Mouse (Mus musculus) layer of hippocampus, postnatal 36 days (tissue): ENCODE measurements around the gene Tnik. TPM values are rescaled to one million over a fixed set of nuclear protein-coding genes. Genes with fewer than 3 reads are reported as not detected.

Experiments used
- DNase-seq, 2 experiments: peaks; one replicate each; pipeline ENCODE4 v3.0.0; 2022
- total RNA-seq, 2 experiments: library from RNA; stranded (reverse); gene quantifications; 2 replicates each; pipeline ENCODE4 v1.2.3; 2021

The Tnik gene
- total RNA-seq, 2 experiments from 2014 or later = 197 to 209 TPM

DNA sequence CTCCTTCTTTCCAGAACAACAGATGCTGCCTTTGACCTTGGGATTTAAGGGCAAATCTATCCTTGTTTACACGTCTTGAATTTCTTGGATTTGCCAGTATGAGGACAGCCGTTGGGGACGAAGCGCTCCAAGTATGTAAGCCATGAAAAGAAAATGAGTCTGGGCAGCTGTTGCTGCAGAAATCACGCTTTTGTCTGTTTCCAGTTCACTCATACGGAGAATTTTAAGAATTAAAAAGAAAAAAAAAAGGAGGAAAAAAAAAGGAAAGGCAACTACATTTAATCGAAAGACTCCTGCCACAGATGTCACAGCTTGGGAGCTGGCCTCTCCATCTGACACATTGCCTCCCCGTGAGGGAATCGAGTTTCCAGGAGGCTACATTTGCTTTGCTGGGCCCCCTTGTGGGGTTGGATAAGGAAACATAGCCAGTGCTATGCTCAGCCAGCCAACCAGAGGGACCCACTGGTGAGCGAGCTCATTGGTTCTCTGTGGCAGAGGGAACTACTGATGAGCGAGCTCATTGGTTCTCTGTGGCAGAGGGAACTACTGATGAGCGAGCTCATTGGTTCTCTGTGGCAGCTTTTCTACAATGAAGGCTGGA, 145.9 kb downstream of the Tnik start:
- peak; percentile 65 to 68 for DNase-seq

DNA sequence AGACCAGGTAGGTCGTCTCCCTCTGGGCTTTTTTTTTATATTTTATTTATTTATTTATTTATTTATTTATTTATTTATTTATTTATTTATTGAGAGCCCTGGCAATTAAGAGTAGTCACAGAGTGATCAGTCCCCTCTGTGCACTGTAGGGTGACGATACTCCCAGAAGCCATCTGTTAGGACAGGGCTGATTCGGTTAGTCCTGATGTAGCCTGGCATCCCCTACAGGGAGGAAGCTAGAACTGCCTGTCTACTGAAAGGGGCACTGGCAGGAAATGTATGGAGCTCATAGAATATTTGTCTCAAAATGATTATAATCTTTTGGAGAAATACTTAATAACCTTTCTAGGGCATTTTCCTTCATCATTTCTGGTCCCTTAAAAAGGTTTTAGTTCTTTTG, 147.3 kb downstream of the Tnik start:
- no peak for DNase-seq

DNA sequence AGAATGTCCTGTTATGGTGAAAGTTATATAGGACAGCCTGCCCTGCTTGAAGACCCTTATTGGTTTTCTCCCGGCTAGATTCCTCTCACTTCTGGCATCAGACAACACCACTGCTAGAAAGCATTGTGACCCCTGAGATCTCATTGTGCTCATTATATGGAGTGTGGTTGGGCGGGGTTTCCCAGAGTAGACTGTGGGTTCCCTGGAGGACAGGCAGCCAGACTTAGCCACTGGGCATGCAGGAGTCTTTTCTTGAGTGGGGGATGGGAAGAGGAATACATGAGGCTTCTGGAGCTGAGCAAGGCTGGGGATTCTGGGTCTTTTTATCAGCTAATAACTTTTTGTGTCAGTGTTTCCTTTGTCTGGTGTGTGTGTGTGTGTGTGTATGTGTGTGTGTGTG, 153.0 kb downstream of the Tnik start:
- DNase-seq = no peak

DNA sequence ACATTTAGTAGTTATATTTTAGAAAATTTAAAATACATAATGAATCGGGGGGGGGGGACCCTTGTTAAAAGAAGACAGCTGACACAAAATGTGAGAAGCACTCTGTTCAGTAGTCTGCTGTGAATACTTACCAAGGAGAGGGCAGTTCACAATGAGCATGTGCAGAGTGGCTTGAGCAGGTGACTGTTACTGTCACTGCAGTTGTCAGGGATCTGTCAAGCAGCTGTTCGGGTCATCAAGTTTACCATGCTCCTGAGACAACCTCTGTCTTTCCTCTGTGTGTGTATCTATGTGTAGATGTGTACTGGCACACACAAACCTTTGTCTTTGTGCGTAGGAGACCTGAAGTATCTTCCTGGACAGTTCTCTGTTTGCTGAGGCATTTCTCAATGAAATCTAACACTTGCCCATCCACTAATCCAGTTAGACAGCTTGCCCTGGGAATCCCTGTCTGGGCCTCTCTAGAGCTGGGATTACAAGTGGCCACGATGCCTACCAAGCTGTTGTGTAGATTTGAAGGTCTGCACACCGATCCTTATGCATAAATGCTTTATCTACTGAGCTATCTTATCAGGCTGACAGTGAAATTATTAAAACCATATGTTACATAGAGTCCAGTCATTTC, 154.2 kb downstream of the Tnik start:
- DNase-seq = no peak

DNA sequence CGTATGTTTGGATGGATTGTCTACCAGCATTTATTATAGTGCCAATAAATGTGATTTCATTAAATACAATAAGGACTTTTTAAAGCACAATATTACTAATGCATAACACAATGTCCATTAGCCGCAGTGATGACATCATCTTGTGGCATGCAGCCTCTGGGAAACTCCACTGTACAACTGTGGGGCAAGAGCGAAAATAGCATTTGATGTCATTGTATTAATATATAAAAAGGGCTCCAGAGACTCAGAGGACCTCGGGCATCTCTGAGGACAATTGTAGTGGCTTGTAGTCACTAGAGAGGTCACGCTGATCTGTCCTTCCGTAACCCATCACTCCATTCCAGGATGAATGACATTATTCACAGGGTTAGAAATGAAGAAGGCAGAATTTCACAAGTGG, 157.2 kb downstream of the Tnik start:
- DNase-seq = no peak

DNA sequence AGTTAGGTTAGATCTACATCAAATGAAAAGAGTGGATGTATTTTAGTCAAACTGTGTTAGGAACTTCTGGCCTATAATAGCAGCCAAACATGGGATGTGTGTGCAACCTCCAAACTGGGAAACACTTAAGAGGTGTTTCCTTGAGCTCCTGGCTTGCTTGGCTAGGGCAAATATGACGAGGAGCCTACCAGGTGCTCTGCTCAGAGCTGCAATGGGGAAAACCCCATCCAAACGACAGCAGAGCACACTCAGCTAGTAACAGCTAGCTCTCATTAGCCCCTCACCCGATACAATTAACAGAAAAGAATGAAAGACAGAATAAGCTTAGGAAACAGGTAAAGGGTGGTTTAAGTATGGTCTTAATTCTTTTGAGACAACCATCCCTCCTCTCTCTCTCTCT, 157.7 kb downstream of the Tnik start:
- no peak for DNase-seq

DNA sequence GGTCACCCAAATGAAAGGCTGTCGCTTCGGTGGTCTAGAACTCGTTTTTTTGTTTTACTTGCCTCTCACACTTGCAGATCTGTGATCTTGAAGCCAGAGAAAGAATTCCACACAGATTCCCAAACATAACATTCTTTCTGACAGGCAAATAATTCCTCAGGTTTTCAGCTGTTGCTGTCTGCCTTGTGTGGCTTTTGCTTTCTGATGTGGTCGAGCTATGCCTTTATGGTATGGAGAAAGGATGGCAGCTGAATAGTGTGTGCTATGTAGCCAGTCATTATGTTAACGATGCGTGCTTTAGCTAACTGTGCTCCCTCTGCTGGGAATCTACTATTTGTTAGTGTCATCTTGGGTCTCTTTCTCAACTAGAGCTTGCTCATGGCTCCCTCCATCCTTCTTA, 158.8 kb downstream of the Tnik start:
- no peak for DNase-seq

DNA sequence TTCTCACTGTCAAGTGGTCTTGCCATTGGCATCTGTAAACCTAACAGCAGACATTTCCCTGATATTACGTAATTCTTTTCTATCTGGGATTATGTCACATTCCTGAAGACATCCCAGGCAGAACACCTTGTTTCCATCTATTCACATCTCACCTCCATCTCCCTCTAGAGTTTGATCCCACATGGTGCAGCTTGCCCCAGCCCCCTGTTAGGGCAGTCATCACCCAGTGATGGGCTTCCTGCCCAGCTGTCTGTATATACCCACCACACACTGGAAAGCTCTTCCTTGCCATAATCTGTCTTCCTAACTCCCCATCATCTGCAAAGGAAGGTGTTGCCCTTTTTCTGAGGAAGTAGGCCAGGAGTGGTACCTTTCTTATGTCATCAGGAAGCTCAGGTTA, 159.2 kb downstream of the Tnik start:
- no peak for DNase-seq

DNA sequence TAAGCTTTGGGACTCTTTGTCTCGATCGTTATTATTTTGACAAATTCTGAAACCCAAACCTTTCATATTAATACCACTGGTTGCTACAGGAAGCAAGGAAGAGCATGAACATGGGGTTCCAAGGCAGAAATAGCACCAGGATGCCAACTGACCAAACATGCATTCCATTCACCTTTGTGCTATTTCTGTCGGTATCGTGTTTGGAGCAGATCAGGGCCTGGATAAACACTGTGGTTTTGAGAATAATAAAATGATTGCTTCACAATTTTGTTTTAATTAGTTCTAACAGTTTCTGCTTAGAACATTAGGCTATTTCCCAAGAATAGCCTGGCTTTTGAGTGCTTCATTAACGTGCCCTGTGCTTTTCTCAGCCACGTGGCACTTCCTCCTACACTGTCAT, 162.9 kb downstream of the Tnik start:
- no peak for DNase-seq

DNA sequence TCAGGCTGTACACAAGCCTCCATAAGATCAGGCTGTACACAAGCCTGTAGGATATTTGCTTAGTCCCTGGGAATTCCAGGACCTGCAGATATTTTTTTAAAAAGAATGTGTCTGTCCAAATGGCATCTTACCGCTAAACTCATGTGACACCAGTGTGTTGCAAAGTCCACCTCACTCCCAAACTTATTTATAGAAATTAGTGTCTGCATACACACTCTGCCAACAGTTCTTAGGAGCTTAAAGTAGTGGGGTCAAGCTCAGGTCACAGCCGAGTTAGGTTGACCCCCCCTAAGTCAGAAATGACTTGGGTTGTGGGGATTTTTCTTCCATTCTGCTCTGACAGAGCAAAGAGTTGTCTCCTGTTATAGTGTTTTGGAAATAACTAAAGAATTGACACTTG, 168.4 kb downstream of the Tnik start:
- DNase-seq = no peak

DNA sequence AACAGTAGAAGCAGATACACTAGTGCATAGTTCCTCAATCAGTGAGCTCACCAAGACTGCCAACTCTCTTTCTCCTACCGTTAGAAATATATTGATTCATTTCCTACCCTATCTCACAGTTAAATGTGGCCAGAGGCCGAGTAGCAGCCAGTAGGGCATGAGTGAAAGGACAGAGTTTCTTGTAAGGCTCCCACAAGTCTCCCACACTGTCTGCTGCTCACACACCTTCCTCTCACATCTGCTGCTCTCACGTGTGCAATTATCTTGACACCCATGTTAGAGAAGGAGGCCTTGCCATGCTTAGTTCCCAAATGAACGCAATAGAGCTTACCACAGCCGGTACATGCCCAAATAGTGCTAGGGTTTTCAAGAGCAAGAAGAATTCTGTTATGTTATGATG, 169.3 kb downstream of the Tnik start:
- no peak for DNase-seq

DNA sequence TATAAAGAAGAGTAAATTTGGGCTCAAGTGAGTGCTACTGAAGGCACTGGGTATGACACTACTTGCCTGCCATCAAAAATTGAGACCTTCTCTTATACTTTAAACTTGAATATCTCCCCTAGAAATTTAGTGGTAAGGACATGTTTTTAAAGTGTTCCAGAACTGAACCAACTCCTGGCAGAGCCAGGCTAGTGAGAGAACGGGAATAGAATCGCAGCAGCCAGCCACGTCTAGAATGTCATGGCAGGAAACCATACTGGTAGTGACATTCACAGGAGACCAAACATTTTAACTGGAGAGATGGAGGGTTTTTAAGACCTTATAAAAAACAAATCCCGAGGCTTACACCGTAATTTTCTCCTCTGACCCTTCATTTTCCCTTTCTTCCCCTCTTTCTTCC, 172.5 kb downstream of the Tnik start:
- DNase-seq = no peak

DNA sequence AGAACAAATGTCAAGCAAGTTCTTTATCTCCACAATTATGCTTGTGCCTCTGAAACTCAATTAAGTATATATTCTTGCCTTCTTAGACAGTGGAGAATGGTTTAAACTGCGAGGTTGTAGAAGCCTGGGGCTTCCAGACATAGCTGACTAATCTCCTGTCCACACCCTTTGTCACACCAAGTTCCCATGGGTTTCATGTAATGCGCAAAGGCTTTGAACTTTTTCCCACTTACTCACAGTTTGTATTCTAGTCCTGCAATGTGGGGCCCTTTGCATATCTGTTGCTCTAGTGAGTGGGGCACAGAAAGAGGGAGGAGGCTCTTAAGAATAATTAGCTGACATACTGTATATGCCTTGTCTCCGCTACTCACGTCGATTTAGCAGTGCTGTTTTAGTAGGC, 174.4 kb downstream of the Tnik start:
- DNase-seq = no peak

DNA sequence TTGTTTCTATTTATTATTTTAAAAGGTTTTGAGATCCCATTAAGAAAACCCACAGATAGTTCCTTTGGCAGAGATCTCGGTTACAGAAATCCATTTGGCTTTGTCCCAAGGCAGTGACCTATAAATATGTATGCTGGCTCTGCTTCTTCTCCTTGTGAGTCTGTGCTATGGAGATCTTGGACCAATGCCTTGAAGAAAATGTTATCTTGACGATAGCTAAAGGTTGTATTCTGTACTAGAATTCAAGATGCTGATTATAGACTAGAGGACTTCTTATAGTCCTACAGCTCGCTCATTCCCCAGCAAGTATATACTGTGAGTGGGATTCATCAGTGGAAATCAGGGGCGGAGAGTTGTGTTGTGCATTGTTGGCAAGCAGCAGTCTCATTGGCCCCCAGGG, 178.5 kb downstream of the Tnik start:
- no peak for DNase-seq

DNA sequence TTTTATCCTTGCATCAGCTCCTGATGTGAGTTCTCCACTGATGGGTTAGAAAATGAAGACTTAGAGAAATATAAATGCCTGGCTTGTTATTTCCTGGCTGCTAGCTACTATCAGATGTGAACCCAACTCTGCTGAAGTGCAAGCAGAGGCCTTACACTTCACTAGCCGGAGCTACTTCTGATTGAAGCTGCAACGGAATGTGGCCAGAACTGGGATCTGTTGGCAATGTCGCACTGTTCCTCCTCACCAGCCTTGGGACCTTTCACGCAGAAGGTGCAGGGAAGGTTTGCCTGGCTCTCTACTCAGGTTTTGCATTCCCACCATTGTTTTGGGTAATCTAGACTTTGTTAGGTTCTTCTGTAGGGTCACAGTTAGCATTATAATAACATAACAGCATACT, 179.1 kb downstream of the Tnik start:
- no peak for DNase-seq

DNA sequence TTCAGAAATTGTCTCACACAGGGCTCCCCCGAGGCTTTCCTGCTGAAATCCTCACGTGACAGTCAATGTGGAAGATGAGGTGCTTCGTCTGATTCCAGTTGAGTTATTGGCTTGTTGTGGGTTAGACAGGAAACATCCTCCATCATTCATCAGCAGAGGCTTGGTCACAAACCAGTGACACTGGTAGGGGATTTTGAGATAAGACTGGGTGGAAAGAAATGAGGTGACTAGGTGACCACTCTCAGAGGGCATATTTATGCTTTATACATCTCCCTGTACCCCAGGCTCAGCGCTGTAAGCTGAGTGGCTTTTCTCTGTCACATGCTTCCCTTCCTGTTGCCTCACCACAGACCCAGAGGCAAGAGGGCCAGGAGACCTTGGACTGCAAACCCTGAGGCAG, 184.9 kb downstream of the Tnik start:
- no peak for DNase-seq

DNA sequence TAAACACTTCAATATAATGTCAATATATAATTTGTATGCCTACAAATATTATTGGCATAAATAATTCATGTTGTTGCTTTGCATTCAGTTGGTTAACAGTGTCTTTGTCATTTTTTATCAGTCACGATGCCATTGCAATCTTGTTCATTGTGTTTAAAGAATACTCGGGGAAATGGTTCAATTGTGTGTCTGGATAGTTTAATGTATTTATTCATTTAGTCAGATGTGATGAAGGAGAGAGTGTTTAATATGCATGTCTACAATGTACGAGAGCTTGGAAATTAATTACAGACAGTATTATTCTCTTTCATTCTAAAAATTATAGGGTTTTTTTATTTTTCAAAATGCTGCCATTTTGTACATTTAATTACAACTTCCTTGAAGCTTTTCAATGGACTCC, 190.4 kb downstream of the Tnik start:
- DNase-seq = no peak

DNA sequence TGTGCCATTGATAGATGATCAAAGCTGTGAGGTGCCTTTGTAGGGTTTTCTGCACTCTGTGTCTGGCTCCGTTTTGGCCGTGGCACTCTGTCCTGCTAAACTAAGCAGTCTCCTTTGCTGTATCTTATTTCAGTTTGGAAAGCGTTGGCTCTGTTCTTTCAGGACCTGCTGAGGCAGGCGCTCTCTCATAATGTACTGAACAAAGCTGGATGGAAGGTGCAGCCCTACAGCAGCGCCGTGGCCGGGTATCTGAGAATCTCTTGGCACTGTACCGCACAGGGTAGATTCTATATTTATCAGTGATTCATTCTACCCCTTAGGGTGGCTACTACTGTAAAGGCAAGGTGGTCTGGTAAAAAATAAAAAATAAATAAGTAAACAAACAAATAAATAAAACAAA, 193.8 kb downstream of the Tnik start:
- no peak for DNase-seq

DNA sequence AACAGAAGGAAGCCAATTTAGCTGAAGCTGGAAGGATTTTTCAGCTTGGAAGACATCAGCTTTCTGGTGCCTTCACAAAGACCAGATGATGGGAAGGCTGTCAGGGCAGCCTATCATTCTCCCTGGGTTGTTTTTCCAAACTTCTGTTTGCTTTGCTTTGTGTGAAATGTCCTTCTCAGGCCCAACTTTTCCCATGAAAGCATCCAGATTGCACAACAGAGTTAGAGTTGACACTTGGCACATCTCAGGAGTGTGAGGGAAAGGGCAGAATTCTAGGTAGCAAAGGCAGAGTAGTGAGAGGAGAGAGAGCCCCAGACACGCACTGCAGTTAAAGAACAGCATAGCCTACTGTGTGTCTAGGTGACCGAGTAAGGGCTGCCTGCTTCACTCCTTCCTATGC, 194.5 kb downstream of the Tnik start:
- DNase-seq = no peak

DNA sequence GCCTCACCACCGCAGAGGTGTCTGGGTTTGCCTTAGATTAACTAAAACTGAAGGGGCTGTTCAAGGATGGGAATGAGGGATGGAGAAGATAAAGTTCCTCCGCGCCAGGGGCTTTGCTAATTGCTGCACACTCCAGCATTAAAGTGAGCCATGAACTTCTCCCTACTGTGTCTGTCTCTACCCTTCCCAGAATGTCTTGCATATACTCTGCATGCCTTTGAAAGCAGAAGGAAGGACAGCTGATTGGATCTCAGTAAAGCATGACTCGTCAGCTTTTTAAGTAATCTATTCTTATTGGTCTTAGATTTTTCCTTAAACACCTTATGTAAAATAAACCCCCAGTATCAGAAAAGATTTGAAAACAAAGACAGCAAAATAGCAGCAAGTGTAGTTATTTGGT, 203.7 kb downstream of the Tnik start:
- no peak for DNase-seq

DNA sequence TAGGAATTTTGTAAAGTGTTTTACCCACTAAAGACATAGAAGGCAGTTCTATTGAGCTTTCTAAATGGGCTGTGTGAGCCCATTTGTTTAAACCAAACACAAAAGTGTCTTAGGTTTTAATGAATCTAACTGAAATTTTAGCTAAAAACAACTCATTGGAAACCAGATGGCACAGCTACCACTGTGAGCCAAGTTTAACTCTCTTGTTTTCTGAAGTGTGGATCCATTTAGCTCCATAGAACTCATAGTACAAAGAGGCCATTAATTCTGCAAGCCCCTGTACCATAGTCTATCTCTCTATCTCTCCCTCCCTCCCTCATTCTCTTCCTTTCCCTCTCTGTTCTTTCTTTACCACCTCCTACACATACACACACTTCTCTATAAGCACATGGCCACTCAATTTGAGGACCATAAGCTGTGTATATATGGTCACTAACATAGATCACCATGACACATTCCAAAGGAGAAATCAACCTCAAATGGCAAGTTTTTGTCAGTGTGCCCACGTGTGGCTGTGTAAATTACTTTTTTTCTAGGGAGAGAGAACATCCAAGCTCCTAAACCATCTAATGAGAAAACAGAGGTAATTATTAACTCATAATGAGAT, 204.2 kb downstream of the Tnik start:
- DNase-seq = no peak

DNA sequence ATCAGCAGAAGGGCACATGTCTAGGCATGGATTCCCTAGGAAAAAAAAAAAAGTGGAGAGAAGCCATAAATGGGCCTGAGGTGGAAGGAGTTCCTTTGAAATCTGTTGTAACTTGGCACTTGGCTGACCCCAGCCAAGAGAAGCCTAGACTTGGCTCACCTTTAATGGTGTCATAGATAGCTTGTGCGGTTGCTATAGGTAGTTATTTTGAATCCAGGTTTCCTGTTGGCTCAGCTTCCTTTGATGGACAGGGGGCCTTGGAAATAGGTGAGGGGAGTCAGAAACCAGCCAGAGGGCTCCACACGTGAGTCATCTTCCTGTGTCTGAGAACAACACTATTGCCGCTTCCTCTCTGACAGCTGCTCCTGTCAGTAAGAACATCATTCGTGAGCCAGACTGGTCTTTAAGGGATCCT, 204.9 kb downstream of the Tnik start:
- DNase-seq = no peak

DNA sequence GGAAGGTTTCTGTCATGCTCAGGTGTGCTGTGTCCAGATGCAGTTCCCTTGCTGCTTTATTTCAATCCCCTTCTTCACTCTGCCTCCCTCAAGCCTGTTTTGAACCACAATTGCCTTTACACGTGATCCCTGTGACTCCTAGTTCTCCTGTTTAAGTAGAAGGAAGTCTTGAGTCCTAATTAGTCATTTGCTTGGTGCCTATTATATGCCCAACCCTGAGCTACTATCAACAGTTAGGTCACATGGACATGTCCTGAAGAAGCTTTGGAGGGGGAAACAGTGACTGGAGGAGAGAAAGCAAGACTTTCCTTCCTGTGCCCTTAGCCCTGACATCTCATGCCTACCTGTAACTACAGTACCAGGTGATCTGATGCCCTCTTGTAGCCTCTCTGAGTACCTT, 210.4 kb downstream of the Tnik start:
- DNase-seq = no peak

DNA sequence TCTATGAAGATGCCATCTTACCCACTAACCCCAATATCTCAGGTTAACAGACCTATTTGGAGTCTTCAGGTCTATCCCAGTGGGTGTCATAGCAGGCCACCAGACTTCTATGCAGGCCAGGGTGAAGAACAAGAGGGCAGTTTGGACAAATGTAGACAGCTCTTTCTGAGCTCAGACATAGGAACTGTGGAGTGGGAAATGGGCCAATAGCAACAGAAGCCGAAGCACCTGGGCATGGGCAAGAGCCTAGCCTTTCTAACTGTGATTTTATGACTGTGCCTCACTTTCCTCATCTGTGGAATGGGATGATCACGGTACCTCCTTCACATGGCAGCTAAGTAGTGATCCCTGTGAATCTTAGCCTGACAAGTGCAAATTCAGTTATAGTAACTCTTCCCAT, 214.4 kb downstream of the Tnik start:
- no peak for DNase-seq

DNA sequence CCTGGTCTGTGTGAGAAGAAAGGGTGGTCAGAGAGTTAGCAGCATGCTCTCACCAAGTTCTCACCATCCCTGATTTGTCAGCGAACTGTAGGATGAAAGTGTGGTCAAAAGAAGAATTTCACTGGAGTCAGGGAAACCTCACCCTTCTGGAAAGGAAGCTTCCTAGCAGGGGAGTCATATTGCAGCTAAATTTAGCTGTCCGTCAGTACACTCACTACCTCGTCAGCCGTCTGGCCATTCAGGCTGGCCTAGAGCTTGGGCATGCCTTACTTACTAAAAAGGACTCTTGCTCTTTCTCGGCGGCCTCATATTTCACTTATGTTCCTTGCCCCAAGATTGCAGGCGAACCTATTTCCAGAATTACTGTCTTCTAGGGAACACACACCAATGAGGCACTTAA, 222.7 kb downstream of the Tnik start:
- no peak for DNase-seq
